Mouse (Mus musculus) T-helper 1 cell (primary cell): Measurements from ENCODE around the gene Naip6.
"Not testable (repeated sequence)": the region's sequence is repeated elsewhere in the genome, so short reads cannot be mapped to it uniquely, and the experiment has no call there.

Experiments
- in situ Hi-C: fragments of 300-600 bp; cut with MboI, MseI; formaldehyde crosslinking; loops from one replicate; pipeline ENCODE4 v1.15.1; 2025; ENCODE audit warnings: high pct_unique_total_duplicates

The Naip6 gene

GRCm38 (mm10) chr13:100317256-100317893, at the start of gene Naip6:
TSS of gene Naip6 (minus strand) at chr13:100317674.
- in situ Hi-C loops, result loop anchor here (5.0 kb wide), 1 partner anchor 70 kb away; the partner anchor contains the start of gene Naip5

- in situ Hi-C loops, result loop anchor here (5.0 kb wide), 1 partner anchor 75 kb away; no protein-coding TSS in a partner anchor
Observed at GRCm38 (mm10) chr13:100352315-100352714, 34.8 kb upstream of the Naip6 start.

- in situ Hi-C loops, result loop anchor here (5.0 kb wide), 2 partner anchors 77 to 78 kb away; no protein-coding TSS in a partner anchor
Observed at GRCm38 (mm10) chr13:100349510-100350173, 32.2 kb upstream of the Naip6 start.

GRCm38 (mm10) chr13:100341822-100342221, 24.3 kb upstream of the Naip6 start:
- in situ Hi-C loops, result no loop called here

- in situ Hi-C loops, result not testable (repeated sequence)
Observed at GRCm38 (mm10) chr13:100331728-100332127, 14.3 kb upstream of the Naip6 start.

GRCm38 (mm10) chr13:100328899-100329298, 11.4 kb upstream of the Naip6 start:
- in situ Hi-C loops, result not testable (repeated sequence)

- in situ Hi-C loops, result not testable (repeated sequence)
Observed at GRCm38 (mm10) chr13:100328029-100328428, 10.6 kb upstream of the Naip6 start.

GRCm38 (mm10) chr13:100322266-100322837, 4.9 kb upstream of the Naip6 start:
- in situ Hi-C loops, result not testable (repeated sequence)

- in situ Hi-C loops, result no loop called here
Observed at GRCm38 (mm10) chr13:100284611-100285010, 32.9 kb downstream of the Naip6 start.

GRCm38 (mm10) chr13:100271474-100272132, 45.9 kb downstream of the Naip6 start:
- in situ Hi-C loops, result loop anchor here (5.0 kb wide), 2 partner anchors 54 to 76 kb away; no protein-coding TSS in a partner anchor

GRCm38 (mm10) chr13:100256996-100257395, 60.5 kb downstream of the Naip6 start:
- in situ Hi-C loops, result not testable (repeated sequence)

GRCm38 (mm10) chr13:100255925-100256324, 61.5 kb downstream of the Naip6 start:
- in situ Hi-C loops, result not testable (repeated sequence)

GRCm38 (mm10) chr13:100251897-100252296, 65.6 kb downstream of the Naip6 start:
- in situ Hi-C loops, result not testable (repeated sequence)

- in situ Hi-C loops, result loop anchor here (5.0 kb wide), 1 partner anchor 70 kb away; the partner anchor contains the start of gene Naip6
Observed at GRCm38 (mm10) chr13:100246896-100247519, 70.5 kb downstream of the Naip6 start.

GRCm38 (mm10) chr13:100246223-100246622, 71.3 kb downstream of the Naip6 start, which contains the start of gene Naip5:
TSS of gene Naip5 (minus strand) at chr13:100246323.
- in situ Hi-C loops, result loop anchor here (5.0 kb wide), 1 partner anchor 71 kb away; the partner anchor contains the start of gene Naip6

- in situ Hi-C loops, result no loop called here
Observed at GRCm38 (mm10) chr13:100243702-100244101, 73.8 kb downstream of the Naip6 start.
